Mouse (Mus musculus) hindbrain, embryonic 16.5 days (tissue): ENCODE results near the gene Sfxn1. TPM values are rescaled to one million over a fixed set of nuclear protein-coding genes. Genes with fewer than 3 reads are reported as not detected.

Source experiments
- ATAC-seq: fragments of 200-750 bp; cut with Nextera tagmentation; 2 replicates; pipeline ENCODE4 v1.8.0; 2017; ENCODE audit warnings: moderate TSS enrichment, moderate library complexity
- H3K27ac ChIP-seq: fragments of 300-500 bp; sonication (generic); 2 replicates; pipeline ENCODE4 v1.5.1; 2014; ENCODE audit warnings: low read depth, mild to moderate bottlenecking, control low read depth, low read length, moderate library complexity
- H3K27me3 ChIP-seq: fragments of 300-500 bp; sonication (generic); replicated peaks from 2 replicates; pipeline ENCODE4 v1.6.1; 2014; ENCODE audit warnings: low read length; ENCODE audit not compliant: control insufficient read depth, insufficient read depth
- H3K36me3 ChIP-seq: fragments of 300-500 bp; sonication (generic); 2 replicates; pipeline ENCODE4 v1.6.1; 2014; ENCODE audit warnings: mild to moderate bottlenecking, low read length, moderate library complexity, mixed read lengths; ENCODE audit not compliant: control insufficient read depth, insufficient read depth
- H3K4me1 ChIP-seq: fragments of 300-500 bp; sonication (generic); 2 replicates; pipeline ENCODE4 v1.6.1; 2014; ENCODE audit warnings: low read depth, low read length; ENCODE audit not compliant: control insufficient read depth, insufficient read depth
- H3K4me2 ChIP-seq: fragments of 300-500 bp; sonication (generic); 2 replicates; pipeline ENCODE4 v1.6.1; 2014; ENCODE audit warnings: mild to moderate bottlenecking, low read length, control low read depth, moderate library complexity
- H3K4me3 ChIP-seq: fragments of 300-500 bp; sonication (generic); 2 replicates; pipeline ENCODE4 v1.5.1; 2014; ENCODE audit warnings: mild to moderate bottlenecking, low read length, control low read depth, moderate library complexity
- H3K9ac ChIP-seq: fragments of 300-500 bp; sonication (generic); 2 replicates; pipeline ENCODE4 v1.6.1; 2014; ENCODE audit warnings: low read depth, mild to moderate bottlenecking, control low read depth, low read length, moderate library complexity
- H3K9me3 ChIP-seq: fragments of 300-500 bp; sonication (generic); 2 replicates; pipeline ENCODE4 v1.6.1; 2014; ENCODE audit warnings: mild to moderate bottlenecking, low read length, moderate library complexity; ENCODE audit not compliant: control insufficient read depth
- WGBS: fragments of 180-500 bp; shearing (Covaris S2); extraction: QIAGEN DNeasy Blood & Tissue Kit; methylation state at CpG from one replicate; pipeline ENCODE4 v1.1.7; 2014; 5-methylcytosine and 5-hydroxymethylcytosine counted together
- polyA plus RNA-seq: library from polyadenylated mRNA; unstranded; fragments of >200 nt; fragmentation: Nextera tagmentation; extraction: Ambion mirVana; gene quantifications from 2 replicates; pipeline ENCODE4 v1.2.1, GENCODE M21; 2015

Sfxn1 gene
- polyA plus RNA-seq, 1 experiment from 2014 or later, result 97.0 TPM

DNA sequence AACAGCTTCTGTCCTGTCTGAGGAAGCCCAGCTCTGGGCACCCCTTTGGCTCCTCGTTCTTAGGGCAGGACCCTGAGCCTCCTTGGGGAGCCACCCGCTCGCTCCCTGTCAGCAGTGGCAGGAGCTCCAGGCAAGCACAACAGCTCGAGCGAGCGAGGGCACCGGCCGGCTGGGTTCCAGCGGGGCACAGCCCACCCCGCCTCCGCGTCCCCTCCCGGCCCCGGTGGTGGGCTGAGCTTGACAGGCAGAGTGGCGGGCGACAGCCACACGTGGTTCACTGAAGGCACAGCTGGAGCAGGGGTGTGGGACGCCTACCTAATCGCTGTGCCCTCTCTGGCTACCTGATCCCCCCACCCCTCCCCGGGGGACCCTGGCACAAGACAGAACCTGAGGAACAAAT lies 16.7 kb upstream of the Sfxn1 start:
- Histone ChIP-seq H3K9me3 (no peaks in the 10 kb centered on the region), H3K36me3 (no peaks in the 10 kb centered on the region), H3K27me3 (peaks cover 5% of the 10 kb centered on the region; the same call in 1 of the 2 replicates), H3K4me3 (peak overlapping the region; percentile 57), H3K9ac (peak overlapping the region; percentile 64), H3K4me1 (peaks cover 5% of the 10 kb centered on the region), H3K4me2 (peak overlapping the region; percentile 100), H3K27ac (no peak overlapping the region)
- peak; percentile 77 for ATAC-seq
- 0% methylated on average over 12 of the region's 20 CpGs for WGBS

DNA sequence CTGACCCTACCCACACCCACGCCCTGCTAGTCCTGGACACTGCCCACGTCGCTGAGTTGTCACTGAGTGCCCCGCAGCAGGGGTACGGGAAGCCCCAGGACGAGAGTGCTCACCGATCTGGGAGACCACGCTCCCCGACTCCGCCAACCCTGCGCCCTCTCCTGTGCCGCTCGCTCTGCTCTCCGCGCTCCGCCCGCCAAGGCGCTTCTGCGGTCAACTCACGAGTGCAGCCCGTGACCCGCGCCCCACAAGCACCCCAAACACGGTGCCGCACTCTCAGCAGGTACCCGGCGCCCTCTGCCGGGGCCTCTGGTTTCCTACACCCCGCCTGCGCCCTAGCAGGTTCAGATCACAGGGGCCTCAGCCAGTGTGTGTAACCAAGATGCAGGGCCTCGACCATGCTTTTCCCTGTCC lies 16.2 kb upstream of the Sfxn1 start, which contains the start of gene Drd1:
Gene Drd1 (minus strand): TSS at position 258 of the 414 bp plus-strand sequence.
- ATAC-seq, result peak; percentile 90
- Histone ChIP-seq H3K36me3 (no peaks in the 10 kb centered on the region), H3K9ac (peak within 1 kb of the TSS; percentile 64), H3K27me3 (peaks cover 5% of the 10 kb centered on the region; the same call in 1 of the 2 replicates), H3K27ac (no peak within 1 kb of the TSS), H3K9me3 (no peaks in the 10 kb centered on the region), H3K4me3 (peak within 1 kb of the TSS; percentile 57), H3K4me1 (peaks cover 5% of the 10 kb centered on the region), H3K4me2 (peak within 1 kb of the TSS; percentile 100)
- under 1% methylated on average over 24 of the region's 31 CpGs for WGBS

DNA sequence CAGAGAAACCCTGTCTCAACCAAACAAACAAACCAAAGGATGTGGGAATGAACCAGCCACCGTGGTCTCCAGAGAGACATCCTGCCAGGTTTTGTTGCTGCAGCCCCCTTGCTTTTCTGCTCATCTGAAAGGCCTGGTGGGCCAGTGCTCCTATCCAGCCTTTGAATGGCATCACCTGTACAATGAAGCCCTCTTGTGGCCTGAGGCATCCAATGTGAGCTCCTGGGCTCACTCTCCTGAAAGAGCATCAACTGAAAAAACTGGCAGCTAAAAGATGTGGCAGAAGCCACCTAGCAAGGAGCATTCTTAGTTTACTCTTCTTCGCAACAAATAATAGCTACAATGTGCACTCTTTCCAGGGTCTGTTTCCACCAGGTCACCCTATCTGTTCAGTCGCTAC lies 9.6 kb upstream of the Sfxn1 start:
- H3K9ac ChIP-seq, result no peak overlapping the region
- H3K36me3 ChIP-seq, result no peaks in the 10 kb centered on the region
- ATAC-seq, result no peak
- no peaks in the 10 kb centered on the region for H3K27me3 ChIP-seq
- 85% methylated on average over 3 of the region's 3 CpGs for WGBS
- H3K27ac ChIP-seq, result no peak overlapping the region
- no peaks in the 10 kb centered on the region for H3K9me3 ChIP-seq
- H3K4me3 ChIP-seq, result no peak overlapping the region
- H3K4me1 ChIP-seq, result no peaks in the 10 kb centered on the region
- no peak overlapping the region for H3K4me2 ChIP-seq

DNA sequence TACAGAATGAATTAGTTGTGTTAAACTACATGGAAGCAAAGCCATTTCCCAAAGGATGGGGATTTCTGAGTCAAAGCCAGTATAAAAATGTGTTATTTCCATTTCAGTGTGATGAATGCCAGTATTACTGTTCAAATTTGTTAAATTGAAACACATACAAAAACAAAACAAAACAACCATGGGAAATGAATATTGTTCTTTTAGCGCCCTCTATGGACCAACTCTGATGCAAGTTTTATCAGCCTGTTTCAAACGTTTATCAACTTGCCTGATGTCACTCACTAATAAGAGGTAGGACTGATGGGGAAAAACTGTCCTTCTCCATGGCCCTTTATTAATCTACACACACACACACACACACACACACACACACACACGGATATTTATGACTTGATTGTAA lies 8.4 kb upstream of the Sfxn1 start:
- 0% methylated on average over 3 of the region's 3 CpGs for WGBS
- H3K4me2 ChIP-seq, result no peak overlapping the region
- no peak overlapping the region for H3K9ac ChIP-seq
- H3K27me3 ChIP-seq, result no peaks in the 10 kb centered on the region
- no peaks in the 10 kb centered on the region for H3K36me3 ChIP-seq
- H3K4me3 ChIP-seq, result no peak overlapping the region
- H3K4me1 ChIP-seq, result no peaks in the 10 kb centered on the region
- H3K27ac ChIP-seq, result no peak overlapping the region
- ATAC-seq, result no peak
- H3K9me3 ChIP-seq, result no peaks in the 10 kb centered on the region

GRCm38 (mm10) chr13:54066081-54066746 lies 5.5 kb upstream of the Sfxn1 start:
- H3K4me3 ChIP-seq, result no peak overlapping the region
- no peak overlapping the region for H3K9ac ChIP-seq
- no peaks in the 10 kb centered on the region for H3K27me3 ChIP-seq
- no peak overlapping the region for H3K27ac ChIP-seq
- ATAC-seq, result no peak
- no peaks in the 10 kb centered on the region for H3K4me1 ChIP-seq
- no peaks in the 10 kb centered on the region for H3K36me3 ChIP-seq
- WGBS, result 87% methylated on average over 3 of the region's 3 CpGs
- no peak overlapping the region for H3K4me2 ChIP-seq
- H3K9me3 ChIP-seq, result no peaks in the 10 kb centered on the region

DNA sequence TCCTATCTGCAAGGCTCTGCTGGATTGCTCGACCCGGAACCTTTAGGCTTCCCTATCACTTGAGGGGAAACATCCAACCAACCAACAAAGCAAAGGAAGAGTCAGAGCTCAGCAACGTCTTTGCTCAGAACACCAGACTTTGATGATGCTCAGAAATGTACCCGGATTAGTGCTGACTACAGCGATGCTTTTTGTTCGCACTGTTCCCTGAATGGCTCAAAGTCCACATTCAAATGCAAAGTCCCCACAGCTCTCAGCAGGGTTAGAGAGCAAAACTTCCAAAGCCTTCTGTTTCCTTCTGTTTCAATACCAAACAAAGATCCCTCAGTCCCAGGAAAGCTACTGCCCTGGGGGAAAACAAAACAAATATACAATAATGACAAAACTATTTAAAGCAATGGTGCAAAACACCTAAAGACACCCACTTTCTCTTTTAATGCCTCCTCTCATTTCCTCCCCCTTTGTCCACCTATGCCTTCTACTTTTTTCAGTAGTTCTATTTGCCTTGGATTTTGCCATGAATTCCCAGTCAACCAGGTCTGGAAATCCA lies 4.0 kb upstream of the Sfxn1 start:
- 12% methylated on average over 6 of the region's 6 CpGs for WGBS
- no peak overlapping the region for H3K9ac ChIP-seq
- H3K27me3 ChIP-seq, result no peaks in the 10 kb centered on the region
- H3K9me3 ChIP-seq, result no peaks in the 10 kb centered on the region
- H3K27ac ChIP-seq, result no peak overlapping the region
- no peak for ATAC-seq
- no peak overlapping the region for H3K4me3 ChIP-seq
- no peaks in the 10 kb centered on the region for H3K36me3 ChIP-seq
- H3K4me2 ChIP-seq, result no peak overlapping the region
- peaks cover 3% of the 10 kb centered on the region for H3K4me1 ChIP-seq

DNA sequence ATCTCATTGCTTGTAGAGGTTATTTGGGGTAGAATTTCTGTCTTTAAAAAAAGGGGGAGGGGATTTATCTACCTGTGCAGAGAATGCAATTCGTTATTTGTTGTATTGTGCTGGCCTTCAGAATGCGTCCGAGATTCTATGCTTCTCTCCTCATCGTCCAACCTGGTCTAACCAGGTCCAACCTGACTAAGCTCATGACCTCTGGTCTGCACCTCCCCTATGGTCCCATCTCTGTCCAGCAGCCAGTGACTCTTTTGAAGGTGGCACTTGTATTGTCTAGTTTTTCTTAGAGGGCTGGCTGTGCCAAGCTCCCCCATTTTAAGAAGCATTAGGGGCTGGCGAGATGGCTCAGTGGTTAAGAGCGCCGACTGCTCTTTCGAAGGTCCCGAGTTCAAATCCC lies 658 bp upstream of the Sfxn1 start:
- Histone ChIP-seq H3K9me3 (no peaks in the 10 kb centered on the region), H3K36me3 (no peaks in the 10 kb centered on the region), H3K27me3 (no peaks in the 10 kb centered on the region), H3K4me2 (no peak overlapping the region), H3K4me1 (peaks cover 14% of the 10 kb centered on the region), H3K27ac (no peak overlapping the region), H3K9ac (no peak overlapping the region), H3K4me3 (no peak overlapping the region)
- 95% methylated on average over 9 of the region's 9 CpGs for WGBS
- no peak for ATAC-seq

- Histone ChIP-seq H3K4me2 (peak overlapping the region; percentile 77), H3K4me1 (peaks cover 14% of the 10 kb centered on the region), H3K9me3 (no peaks in the 10 kb centered on the region), H3K36me3 (no peaks in the 10 kb centered on the region), H3K9ac (peak overlapping the region; percentile 91), H3K27me3 (no peaks in the 10 kb centered on the region), H3K4me3 (peak overlapping the region; percentile 74), H3K27ac (peak overlapping the region; percentile 87)
- ATAC-seq, result no peak
- WGBS, result 35% methylated on average over 10 of the region's 10 CpGs
Observed at GRCm38 (mm10) chr13:54072526-54073057, 923 bp downstream of the Sfxn1 start.

GRCm38 (mm10) chr13:54073066-54073465 lies 1.4 kb downstream of the Sfxn1 start:
- no peak for ATAC-seq
- peak overlapping the region; percentile 74 for H3K4me3 ChIP-seq
- H3K9me3 ChIP-seq, result no peaks in the 10 kb centered on the region

More at GRCm38 (mm10) chr13:54073066-54073465, 1.4 kb downstream of the Sfxn1 start:
- 44% methylated on average over 1 of the region's 1 CpGs for WGBS
- Histone ChIP-seq H3K27ac (no peak overlapping the region), H3K4me1 (peaks cover 14% of the 10 kb centered on the region), H3K36me3 (no peaks in the 10 kb centered on the region), H3K27me3 (no peaks in the 10 kb centered on the region), H3K9ac (no peak overlapping the region), H3K4me2 (peak overlapping the region; percentile 77)
